Mouse (Mus musculus): Measurements from ENCODE around the gene Dnal1.

Dnal1 gene

GRCm38 (mm10) chr12:84187752-84188601 lies 73.8 kb downstream of the Dnal1 start:
- DNase-seq = peak; percentile 70

DNA sequence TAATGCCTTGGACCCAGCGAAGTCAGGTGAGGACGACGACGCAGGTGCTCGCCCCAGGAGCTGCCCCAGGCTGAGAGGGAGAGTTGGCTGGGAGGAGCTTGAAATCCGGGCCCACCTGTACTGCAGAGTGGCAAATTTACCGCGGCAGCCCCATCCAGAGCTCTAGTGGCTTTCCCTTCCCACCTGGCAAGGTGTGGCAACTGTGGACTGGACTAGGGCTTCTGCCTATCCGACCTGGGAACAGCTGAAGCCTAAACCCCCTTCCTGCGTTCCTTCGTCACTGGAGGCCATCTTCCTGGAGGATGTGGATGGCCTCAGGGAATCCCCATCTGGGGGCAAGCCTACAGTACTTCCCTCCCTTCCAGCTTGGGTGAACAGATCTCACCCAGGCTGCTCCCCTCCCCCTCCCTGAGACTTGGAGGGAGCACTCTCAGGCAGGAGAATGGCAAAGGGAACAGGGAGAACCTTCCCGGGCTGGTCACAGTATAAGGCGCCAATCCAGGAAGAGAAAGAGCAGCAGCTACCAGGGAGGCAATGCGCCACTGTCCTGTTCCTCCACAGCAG lies 74.8 kb downstream of the Dnal1 start:
- peak; percentile 55 for DNase-seq

GRCm38 (mm10) chr12:84190151-84190820 lies 76.1 kb downstream of the Dnal1 start:
- DNase-seq = no peak

GRCm38 (mm10) chr12:84191190-84191589 lies 77.0 kb downstream of the Dnal1 start:
- DNase-seq = no peak

DNA sequence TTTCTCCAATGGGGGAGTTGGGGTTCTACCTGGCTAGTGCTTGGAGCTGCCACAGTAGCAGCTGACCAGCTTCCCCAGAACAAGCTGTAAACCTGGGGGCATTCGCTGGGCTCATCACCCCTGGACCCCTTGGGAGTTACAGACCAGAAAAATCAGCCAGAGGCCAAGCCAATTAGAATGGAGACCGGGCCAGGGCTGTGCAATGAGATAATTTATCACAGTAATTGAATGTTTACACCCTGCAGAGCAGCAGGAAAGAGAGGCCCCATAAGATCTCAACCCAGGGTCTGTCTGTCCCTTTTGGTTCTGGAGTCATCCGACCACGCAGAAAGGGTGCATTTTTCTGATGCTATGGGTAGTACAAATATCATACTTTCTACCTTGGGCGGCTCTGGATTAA lies 77.6 kb downstream of the Dnal1 start:
- no peak for DNase-seq

DNA sequence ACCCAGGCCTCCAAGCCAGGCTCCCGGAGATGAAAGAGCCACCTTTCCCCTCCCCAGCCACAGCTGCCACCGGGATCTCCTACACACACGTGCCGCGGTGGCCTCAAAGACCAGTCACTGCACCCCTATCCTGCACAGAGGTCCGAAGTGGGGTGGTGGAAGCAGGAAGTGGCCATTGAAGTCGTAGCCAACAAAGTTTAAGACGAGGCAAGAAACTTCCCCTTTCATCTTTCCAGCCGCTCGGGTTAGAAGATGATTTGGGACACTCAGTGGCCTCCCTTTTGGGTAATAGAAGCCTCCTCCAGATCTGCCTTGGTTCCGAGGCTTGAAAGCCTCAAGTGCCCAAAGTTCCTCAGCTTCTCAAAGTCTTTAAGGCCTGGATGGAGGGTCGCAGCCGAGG lies 78.1 kb downstream of the Dnal1 start:
- DNase-seq = peak; percentile 48

DNA sequence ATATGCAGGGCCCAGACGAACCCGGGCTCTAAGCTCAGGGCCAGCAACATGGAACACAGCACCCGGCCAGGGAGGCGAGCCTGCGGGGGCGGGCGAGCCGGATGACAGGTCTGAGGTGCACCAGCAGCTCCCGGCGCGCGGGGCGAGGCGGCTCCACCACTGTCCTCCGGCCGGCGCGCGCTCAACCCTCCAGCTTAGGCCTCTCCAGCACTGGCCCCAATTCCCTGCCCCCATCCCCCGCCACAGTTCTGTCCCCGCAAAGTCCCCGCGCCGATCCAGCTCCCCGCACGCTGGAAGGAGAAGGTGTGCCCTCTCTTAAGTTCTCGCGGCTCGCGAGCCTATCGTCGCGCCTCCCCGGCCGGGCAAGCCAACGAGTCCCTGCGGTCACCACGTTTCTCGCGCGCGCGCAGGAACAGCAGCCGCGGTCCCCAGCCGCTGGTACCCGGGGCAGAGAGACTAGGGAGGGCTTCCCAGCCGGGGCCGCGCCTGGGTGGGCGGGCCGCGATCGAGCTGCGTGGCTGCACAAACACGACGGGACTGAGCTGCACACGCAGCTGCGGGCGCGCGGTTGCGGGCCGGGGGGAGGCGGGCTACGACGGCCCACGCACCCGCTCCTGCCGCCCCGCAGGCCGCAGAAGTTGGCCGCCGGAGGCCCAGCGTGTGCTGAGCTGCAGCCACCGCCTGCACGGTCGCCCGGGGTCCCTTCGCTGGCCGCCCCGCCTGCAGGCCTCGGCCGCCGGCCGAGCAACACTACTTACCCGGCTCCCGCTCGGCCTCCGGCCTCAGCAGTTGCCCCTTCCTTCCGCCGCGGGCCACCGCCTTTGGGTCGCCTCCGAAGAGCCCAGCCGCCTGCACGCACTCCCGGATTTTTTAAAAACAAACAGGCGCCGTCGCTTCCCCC lies 78.8 kb downstream of the Dnal1 start:
- DNase-seq = peak; percentile 74

DNA sequence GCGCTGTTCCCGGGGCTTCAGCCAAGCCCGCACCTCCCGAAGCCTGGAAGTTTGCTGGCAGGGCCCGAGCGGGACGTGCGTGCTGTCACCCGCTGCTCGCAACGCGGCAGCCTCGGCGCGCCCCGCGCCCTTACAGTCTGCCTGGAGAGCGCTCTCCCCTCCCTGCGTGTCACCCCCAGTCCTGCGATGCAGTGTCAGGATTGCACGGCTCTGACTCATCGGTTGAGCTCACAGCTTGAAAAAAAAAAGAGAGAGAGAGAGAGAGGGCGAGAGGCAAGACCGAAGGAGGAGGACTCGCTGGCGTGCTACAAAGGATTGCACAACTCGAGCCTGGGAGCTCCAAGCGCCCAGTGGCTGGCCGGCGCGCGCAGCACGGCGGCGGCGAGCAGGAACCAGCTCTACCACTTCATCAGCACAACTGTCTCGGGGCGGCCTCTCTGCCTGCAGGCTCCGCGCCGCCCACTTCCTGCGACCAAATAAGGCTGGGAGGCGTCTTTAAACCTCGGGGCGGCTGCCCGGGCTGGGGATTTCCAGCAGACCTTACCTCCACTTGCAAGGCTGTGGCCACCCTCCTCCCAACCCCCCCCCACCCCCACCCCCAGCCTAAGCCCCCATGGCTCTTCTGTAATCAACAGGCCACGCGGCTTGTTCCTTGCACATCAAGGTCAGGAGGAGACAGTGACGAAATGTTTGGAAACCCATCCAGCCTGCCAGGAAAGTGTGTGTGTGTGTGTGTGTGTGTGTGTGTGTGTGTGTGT lies 79.7 kb downstream of the Dnal1 start:
- peak; percentile 92 for DNase-seq

GRCm38 (mm10) chr12:84194400-84195109 lies 80.4 kb downstream of the Dnal1 start:
- DNase-seq = peak; percentile 32

- peak; percentile 35 for DNase-seq
These were observed 81.0 kb downstream of the Dnal1 start for GRCm38 (mm10) chr12:84195195-84195594.
